Mouse (Mus musculus) heart, postnatal 0 days (tissue): ENCODE data around the gene Ncaph2. TPM values are rescaled to one million over a fixed set of nuclear protein-coding genes. Genes with fewer than 3 reads are reported as not detected.

Experiments used
- ATAC-seq: fragments of 200-750 bp; cut with Nextera tagmentation; 2 replicates; pipeline ENCODE4 v1.8.0; 2017; ENCODE audit warnings: low read depth, moderate number of reproducible peaks, moderate library complexity; ENCODE audit not compliant: insufficient read depth
- DNase-seq: peaks from one replicate; pipeline ENCODE4 v3.0.0-alpha.2; 2016; ENCODE audit warnings: low spot score
- H3K27ac ChIP-seq: fragments of 300-500 bp; sonication (generic); 2 replicates; pipeline ENCODE4 v1.5.1; 2014; ENCODE audit warnings: low read depth, mild to moderate bottlenecking
- H3K27me3 ChIP-seq: fragments of 300-500 bp; sonication (generic); 2 replicates; pipeline ENCODE4 v1.6.1; 2014; ENCODE audit warnings: low read length, mixed read lengths; ENCODE audit not compliant: control insufficient read depth, insufficient read depth
- H3K36me3 ChIP-seq: fragments of 300-500 bp; sonication (generic); replicated peaks from 2 replicates; pipeline ENCODE4 v1.6.1; 2014; ENCODE audit warnings: low read length, mixed read lengths; ENCODE audit not compliant: control insufficient read depth, insufficient read depth
- H3K4me1 ChIP-seq: fragments of 300-500 bp; sonication (generic); 2 replicates; pipeline ENCODE4 v1.6.1; 2014; ENCODE audit warnings: antibody characterized with exemption; ENCODE audit not compliant: control insufficient read depth, insufficient read depth
- H3K4me2 ChIP-seq: fragments of 300-500 bp; sonication (generic); 2 replicates; pipeline ENCODE4 v1.6.1; 2014; ENCODE audit warnings: low read depth, mild to moderate bottlenecking, low read length, moderate library complexity
- H3K4me3 ChIP-seq: fragments of 300-500 bp; sonication (generic); 2 replicates; pipeline ENCODE4 v1.5.1; 2014; ENCODE audit warnings: low read depth, low read length
- H3K9ac ChIP-seq: fragments of 300-500 bp; sonication (generic); replicated peaks from 2 replicates; pipeline ENCODE4 v1.6.1; 2014; ENCODE audit warnings: low read depth, low read length, mixed read lengths
- H3K9me3 ChIP-seq: fragments of 300-500 bp; sonication (generic); replicated peaks from 2 replicates; pipeline ENCODE4 v1.6.1; 2016; ENCODE audit warnings: low read length; ENCODE audit not compliant: control insufficient read depth
- CTCF ChIP-seq: IDR thresholded peaks from 2 replicates; pipeline ENCODE4 v1.5.1; 2016; ENCODE audit warnings: antibody characterized with exemption, control low read depth, low read depth
- EP300 ChIP-seq: IDR thresholded peaks from 2 replicates; pipeline ENCODE4 v1.6.1; 2016; ENCODE audit warnings: antibody characterized with exemption, low read depth
- WGBS: fragments of 180-500 bp; shearing (Covaris S2); extraction: QIAGEN DNeasy Blood & Tissue Kit; methylation state at CpG from one replicate; pipeline ENCODE4 v1.1.7; 2014; 5-methylcytosine and 5-hydroxymethylcytosine counted together
- polyA plus RNA-seq: library from polyadenylated mRNA; unstranded; fragments of >200 nt; fragmentation: Nextera tagmentation; extraction: Ambion mirVana; gene quantifications from 2 replicates; pipeline ENCODE4 v1.2.1, GENCODE M21; 2015
- total RNA-seq: library from RNA; depleted of rRNA; stranded (reverse); fragments of >200 nt; gene quantifications from 2 replicates; pipeline ENCODE4 v1.2.3, GENCODE M21; 2014; ENCODE audit warnings: low replicate concordance

The Ncaph2 gene
- total and polyA plus RNA-seq, 2 experiments from 2014 or later = 64.3 to 136 TPM

DNA sequence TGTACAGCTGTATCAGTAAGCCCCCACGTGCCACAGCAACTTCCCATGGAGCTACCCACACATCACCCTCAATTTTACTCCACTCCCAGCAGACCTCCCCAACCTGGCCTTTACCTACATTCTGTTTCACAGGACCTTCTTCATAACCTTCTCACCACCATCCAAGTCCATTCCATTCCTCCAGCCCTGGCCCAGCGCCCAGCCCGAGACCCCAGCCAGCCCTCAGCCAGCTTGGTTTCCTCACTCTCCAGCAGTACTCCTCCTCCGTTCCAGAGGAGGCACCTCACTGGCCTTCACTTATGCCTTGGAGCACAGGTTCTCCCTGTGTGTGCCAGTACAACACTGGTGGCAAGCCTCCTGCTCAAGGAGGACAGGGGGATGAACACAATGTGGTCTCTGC, 42.2 kb upstream of the Ncaph2 start:
- Histone ChIP-seq H3K36me3 (no peaks in the 10 kb centered on the region), H3K4me3 (no peak overlapping the region), H3K9ac (0 out of 2 replicates have a peak overlapping the region, but pooled peaks have one; percentile 8), H3K4me1 (peaks cover 27% of the 10 kb centered on the region), H3K4me2 (peak overlapping the region; percentile 93; the same call in 1 of the 2 replicates), H3K9me3 (no peaks in the 10 kb centered on the region), H3K27ac (no peak overlapping the region), H3K27me3 (no peaks in the 10 kb centered on the region)
- DNase-seq = no peak
- TF ChIP-seq CTCF = no peak
- TF ChIP-seq EP300 = no peak
- ATAC-seq = no peak
- WGBS = 60% methylated on average over 4 of the region's 4 CpGs

DNA sequence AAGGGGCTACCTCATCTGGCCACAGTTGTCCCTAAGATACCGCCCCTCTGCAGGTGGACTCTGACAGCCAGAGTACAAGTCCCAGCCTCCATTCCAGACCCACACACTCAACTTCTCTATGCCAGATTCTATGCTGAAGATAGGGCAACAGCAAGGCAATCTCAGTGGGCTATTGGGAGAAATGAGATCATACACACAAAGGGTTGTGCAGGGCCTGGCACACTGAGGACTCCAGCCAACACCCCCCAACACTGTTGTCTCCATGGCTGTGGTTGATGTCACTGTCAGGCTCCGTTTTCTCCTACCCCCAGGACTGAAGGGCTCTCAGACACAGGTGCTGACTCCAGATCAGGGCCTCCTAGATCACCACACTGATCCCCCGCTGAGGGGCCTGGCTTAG, 41.4 kb upstream of the Ncaph2 start:
- no peak overlapping the region for H3K27ac ChIP-seq
- no peak for ATAC-seq
- no peaks in the 10 kb centered on the region for H3K27me3 ChIP-seq
- peak overlapping the region; percentile 72 for H3K4me3 ChIP-seq
- no peaks in the 10 kb centered on the region for H3K36me3 ChIP-seq
- DNase-seq = no peak
- H3K9me3 ChIP-seq = no peaks in the 10 kb centered on the region
- H3K4me1 ChIP-seq = peaks cover 21% of the 10 kb centered on the region
- peak overlapping the region; percentile 93 for H3K4me2 ChIP-seq
- peak overlapping the region; percentile 81 for H3K9ac ChIP-seq
- TF ChIP-seq EP300 (no peak), CTCF (no peak)
- 28% methylated on average over 3 of the region's 3 CpGs for WGBS

DNA sequence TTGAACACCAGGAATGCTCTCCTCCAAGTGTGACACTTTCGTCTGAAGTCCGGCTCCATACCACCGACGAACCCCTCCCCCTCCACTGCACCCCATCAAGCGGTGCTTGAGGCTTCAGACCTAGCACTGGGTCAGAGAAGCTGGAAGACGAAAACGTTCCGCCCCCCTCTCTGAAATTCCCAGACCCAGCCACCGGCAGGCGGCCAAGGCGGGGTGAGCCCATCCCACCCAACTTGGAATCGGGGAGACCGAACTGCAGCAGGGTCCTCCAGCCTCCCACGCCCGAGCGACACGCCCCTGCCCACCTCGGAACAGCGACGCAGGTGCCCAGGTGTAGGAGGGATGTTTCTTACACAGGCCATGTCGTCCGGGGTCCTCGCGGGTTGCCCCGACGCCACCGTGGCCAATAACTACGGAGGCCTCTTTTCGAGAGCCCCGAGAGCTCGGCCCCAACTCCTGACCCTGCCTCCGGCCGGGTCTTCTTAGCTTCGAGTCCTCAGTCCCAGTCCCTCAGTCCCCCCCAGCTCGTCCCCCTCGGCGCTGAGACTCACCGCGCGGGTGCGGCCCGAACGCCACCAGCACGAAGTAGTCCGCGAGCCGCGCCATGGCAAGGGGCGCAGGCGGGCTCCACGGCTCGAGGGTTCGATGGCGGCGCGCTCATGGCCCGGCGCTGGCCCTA, 40.9 kb upstream of the Ncaph2 start:
- H3K9me3 ChIP-seq = no peaks in the 10 kb centered on the region
- peak overlapping the region; percentile 81 for H3K9ac ChIP-seq
- peak; percentile 16 for ATAC-seq
- H3K4me1 ChIP-seq = peaks cover 20% of the 10 kb centered on the region
- peak; percentile 17 for DNase-seq
- no peaks in the 10 kb centered on the region for H3K27me3 ChIP-seq
- H3K4me2 ChIP-seq = peak overlapping the region; percentile 93
- no peaks in the 10 kb centered on the region for H3K36me3 ChIP-seq
- no peak for TF ChIP-seq EP300
- no peak for TF ChIP-seq CTCF
- WGBS = under 1% methylated on average over 51 of the region's 58 CpGs
- H3K27ac ChIP-seq = peak overlapping the region; percentile 31
- peak overlapping the region; percentile 72 for H3K4me3 ChIP-seq

DNA sequence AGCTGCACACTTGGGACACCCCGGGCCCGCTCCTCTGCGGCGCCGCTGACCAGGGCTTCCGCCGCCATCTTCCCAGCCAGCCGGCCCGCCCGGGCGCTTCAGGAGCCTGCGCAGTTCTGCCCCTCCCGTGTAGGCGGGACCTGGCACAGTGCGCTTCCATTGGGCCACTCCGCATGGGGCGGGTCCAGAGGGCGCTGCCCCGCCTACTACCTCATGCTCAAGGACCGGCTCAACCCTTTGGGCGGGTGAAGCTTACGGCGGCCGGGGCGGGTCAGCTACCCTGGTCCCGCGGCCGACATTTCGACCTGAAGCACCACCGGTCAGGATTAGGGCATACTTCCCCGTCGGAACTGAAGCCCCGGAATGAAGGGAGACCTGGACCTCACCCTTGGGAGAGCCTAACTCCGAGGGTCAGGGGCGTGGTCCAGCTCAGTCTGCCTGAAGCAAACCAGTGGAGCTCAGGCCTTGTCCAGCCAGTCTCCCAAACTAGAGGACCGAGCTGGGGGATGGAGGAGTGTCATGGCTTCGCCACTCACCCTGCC, 40.3 kb upstream of the Ncaph2 start, which contains the start of gene Sbf1:
Gene Sbf1, minus strand, starts transcription at position 122 of the 542 bp plus-strand sequence.
- no peaks in the 10 kb centered on the region for H3K9me3 ChIP-seq
- H3K36me3 ChIP-seq = no peaks in the 10 kb centered on the region
- H3K4me1 ChIP-seq = peaks cover 19% of the 10 kb centered on the region
- H3K4me2 ChIP-seq = peak within 1 kb of the TSS; percentile 93
- peak; percentile 98 for DNase-seq
- peak within 1 kb of the TSS; percentile 72 for H3K4me3 ChIP-seq
- H3K27me3 ChIP-seq = no peaks in the 10 kb centered on the region
- TF ChIP-seq CTCF (no peak), EP300 (no peak)
- ATAC-seq = peak; percentile 100
- WGBS = under 1% methylated on average over 32 of the region's 37 CpGs
- H3K9ac ChIP-seq = peak within 1 kb of the TSS; percentile 81
- peak within 1 kb of the TSS; percentile 79 for H3K27ac ChIP-seq

DNA sequence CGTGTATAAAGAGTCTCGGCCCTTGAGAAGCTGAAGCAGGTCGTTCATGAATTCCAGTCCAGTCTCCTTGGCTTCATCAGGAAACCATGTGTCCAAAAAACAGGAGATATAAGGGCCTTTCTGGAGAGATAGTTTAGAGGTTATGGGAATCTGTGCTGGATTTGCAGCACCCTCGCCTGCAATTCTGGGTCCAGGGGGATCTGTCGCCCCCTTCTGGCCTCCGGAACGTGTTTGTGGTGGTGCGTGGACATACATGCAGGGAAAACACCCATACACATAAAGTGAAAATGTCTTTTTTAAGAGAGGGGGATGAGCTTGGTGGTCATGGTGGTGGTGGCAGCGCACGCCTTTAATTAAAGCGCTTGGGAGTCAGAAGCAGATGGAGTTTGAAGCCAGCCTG, 39.4 kb upstream of the Ncaph2 start:
- WGBS = 74% methylated on average over 11 of the region's 11 CpGs
- TF ChIP-seq EP300 (no peak), CTCF (peak; percentile 7; the same call in 1 of the 2 replicates)

More for the DNA sequence above, 39.4 kb upstream of the Ncaph2 start:
- ATAC-seq (no peak), DNase-seq (no peak)
- Histone ChIP-seq H3K9ac (no peak overlapping the region), H3K4me2 (no peak overlapping the region), H3K27me3 (0 out of 2 replicates have a peak, but pooled peaks cover 3% of the 10 kb centered on the region), H3K4me1 (peaks cover 13% of the 10 kb centered on the region), H3K4me3 (no peak overlapping the region), H3K36me3 (no peaks in the 10 kb centered on the region), H3K9me3 (no peaks in the 10 kb centered on the region), H3K27ac (no peak overlapping the region)
